Mouse (Mus musculus) spleen, postnatal 4 days (tissue): Measurements from ENCODE around the gene Cngb1.

ENCODE experiments used
- DNase-seq, 2 experiments: peaks; one replicate each; pipeline ENCODE4 v3.0.0; 2022; ENCODE audit warnings: low spot score in 2 of 2

Cngb1 gene

GRCm38 (mm10) chr8:95323201-95323600 lies 16.8 kb upstream of the Cngb1 start:
- no peak for DNase-seq

GRCm38 (mm10) chr8:95320224-95321139 lies 14.1 kb upstream of the Cngb1 start:
- peak; percentile 60 to 82 for DNase-seq

- DNase-seq: no peak
These were observed 9.0 kb upstream of the Cngb1 start for GRCm38 (mm10) chr8:95315350-95315749.

GRCm38 (mm10) chr8:95314707-95315106 lies 8.3 kb upstream of the Cngb1 start:
- DNase-seq: no peak

GRCm38 (mm10) chr8:95313857-95314256 lies 7.5 kb upstream of the Cngb1 start:
- no peak for DNase-seq

GRCm38 (mm10) chr8:95312836-95313235 lies 6.5 kb upstream of the Cngb1 start:
- peak in 1 of 2 experiments; percentile 27 for DNase-seq

GRCm38 (mm10) chr8:95310342-95310970 lies 4.1 kb upstream of the Cngb1 start, which contains the start of gene Tepp:
Gene Tepp, plus strand, starts transcription at chr8:95310566.
- DNase-seq: no peak

- no peak for DNase-seq
These were observed 859 bp downstream of the Cngb1 start for GRCm38 (mm10) chr8:95305526-95305925.

GRCm38 (mm10) chr8:95302410-95302809 lies 4.0 kb downstream of the Cngb1 start:
- no peak for DNase-seq

GRCm38 (mm10) chr8:95293891-95294290 lies 12.5 kb downstream of the Cngb1 start:
- DNase-seq: no peak

- peak; percentile 45 to 69 for DNase-seq
These were observed 13.2 kb downstream of the Cngb1 start for GRCm38 (mm10) chr8:95293172-95293571.

- no peak for DNase-seq
These were observed 17.2 kb downstream of the Cngb1 start for GRCm38 (mm10) chr8:95289066-95289650.

- no peak for DNase-seq
These were observed 24.9 kb downstream of the Cngb1 start for GRCm38 (mm10) chr8:95281493-95281892.

- DNase-seq: no peak
These were observed 33.5 kb downstream of the Cngb1 start for GRCm38 (mm10) chr8:95272871-95273270.

GRCm38 (mm10) chr8:95271841-95272240 lies 34.5 kb downstream of the Cngb1 start:
- DNase-seq: no peak

- DNase-seq: no peak
These were observed 35.9 kb downstream of the Cngb1 start for GRCm38 (mm10) chr8:95270501-95270900.

GRCm38 (mm10) chr8:95262181-95262580 lies 44.2 kb downstream of the Cngb1 start:
- no peak for DNase-seq

- DNase-seq: no peak
These were observed 50.8 kb downstream of the Cngb1 start for GRCm38 (mm10) chr8:95255611-95256010.

GRCm38 (mm10) chr8:95254564-95255434 lies 51.6 kb downstream of the Cngb1 start:
- DNase-seq: peak; percentile 92 to 98

GRCm38 (mm10) chr8:95252056-95252455 lies 54.3 kb downstream of the Cngb1 start:
- no peak for DNase-seq

- no peak for DNase-seq
These were observed 56.5 kb downstream of the Cngb1 start for GRCm38 (mm10) chr8:95249847-95250246.

- DNase-seq: no peak
These were observed 59.1 kb downstream of the Cngb1 start for GRCm38 (mm10) chr8:95247277-95247676.
